Mouse (Mus musculus): ENCODE data around the gene Cradd.

Cradd gene

DNA sequence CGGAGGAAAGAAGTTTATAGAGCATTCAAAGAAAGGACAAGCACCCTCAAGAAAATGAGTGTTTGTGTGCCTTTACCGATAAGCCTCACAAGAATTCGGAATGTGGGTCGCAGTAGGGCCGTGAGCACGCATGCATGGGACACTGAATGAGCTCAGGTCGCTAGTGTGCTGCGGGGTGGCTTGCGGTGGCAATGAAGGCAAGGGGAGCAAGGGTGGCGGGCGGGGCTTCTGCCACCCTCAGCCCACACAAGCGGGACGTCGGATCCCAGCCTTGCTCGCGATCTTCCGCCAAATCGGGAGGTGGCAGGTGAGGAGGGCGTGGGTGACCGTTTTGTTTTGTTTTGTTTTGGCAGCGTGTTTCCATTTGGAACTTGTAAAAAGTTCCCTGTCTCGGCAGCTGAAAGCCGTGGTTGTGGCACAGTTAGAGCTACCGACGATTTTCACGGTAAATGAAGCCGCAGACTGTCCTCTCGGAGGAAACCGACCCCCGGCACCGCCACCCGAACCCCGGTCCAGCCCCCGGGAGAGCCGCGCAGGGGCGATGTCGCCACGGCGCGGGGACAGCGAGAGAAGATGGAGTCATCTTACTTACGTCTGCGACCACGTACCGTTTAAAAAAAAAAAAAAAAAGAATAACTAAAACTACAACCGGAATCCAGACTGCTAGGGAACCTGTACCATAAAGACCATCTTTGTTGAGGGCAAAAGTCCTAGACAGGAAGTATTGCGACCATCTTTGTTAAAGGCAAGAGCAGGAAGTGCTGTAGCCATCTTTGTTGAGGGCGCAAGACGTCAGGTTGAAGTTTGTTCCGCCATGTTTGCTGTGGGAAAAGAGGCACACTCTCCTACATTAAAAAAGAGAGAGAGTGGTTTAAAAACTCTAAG lies at the start of gene Cradd:
TSS of gene Cradd (minus strand) at position 741 of the 885 bp plus-strand sequence.
- peak; percentile 84 to 85 for DNase-seq

DNA sequence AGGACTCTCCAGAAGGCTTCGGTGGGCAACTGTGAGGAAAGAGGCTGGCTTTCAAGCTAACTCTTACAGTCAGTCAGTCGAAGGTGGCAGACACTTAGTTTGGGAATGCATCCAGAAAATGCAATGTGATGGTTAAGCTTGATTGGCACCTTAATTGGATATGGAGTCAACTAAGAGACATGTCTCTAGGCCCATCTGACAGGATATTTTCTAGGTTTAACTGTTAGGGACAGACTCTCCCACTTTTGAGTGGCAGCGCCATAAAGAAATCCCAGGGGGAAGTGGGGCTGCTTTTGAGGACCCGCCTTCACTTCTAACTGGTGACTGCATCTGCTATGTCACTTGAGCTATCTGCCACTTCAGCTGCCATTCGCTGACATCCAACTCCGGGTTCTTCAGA lies 49.4 kb upstream of the Cradd start:
- no peak for DNase-seq

DNA sequence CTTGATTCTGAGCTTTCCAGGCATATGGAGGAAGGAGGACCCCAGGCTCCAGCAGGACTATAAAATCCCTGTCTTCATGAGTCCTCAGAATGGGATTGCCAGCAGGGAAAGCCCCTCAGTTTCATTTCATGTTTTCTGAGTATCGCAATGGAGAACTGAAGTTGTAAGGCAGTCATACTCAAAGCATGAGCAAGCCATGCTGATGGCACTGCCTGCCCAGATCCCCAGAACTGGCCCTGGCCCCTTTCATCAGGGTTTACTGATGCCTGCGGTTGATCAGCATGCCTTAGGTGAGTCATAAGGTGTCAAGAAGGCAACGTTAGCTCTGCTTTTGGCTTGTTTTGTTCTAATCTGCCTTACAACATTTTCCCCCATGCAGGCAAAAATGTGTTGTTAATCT lies 48.0 kb upstream of the Cradd start:
- DNase-seq: no peak

DNA sequence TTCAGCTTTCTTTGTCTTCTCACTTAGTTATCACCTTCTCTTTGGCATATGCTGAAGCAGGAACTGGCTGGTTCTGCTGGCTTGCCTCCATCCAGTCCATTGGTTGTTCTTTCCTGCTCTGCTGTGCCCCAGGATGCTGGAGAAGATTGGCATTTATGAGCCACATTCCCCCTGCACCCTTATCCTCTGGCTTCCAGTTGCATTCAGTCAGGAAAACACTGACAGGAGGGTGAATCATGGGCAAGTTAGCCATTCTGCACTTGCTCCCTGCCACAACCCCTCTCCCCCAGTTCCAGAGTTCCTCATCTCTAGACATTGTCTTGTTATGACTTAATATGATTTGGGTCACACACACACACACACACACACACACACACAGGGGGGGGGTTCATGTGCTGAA lies 45.3 kb upstream of the Cradd start:
- DNase-seq: no peak

DNA sequence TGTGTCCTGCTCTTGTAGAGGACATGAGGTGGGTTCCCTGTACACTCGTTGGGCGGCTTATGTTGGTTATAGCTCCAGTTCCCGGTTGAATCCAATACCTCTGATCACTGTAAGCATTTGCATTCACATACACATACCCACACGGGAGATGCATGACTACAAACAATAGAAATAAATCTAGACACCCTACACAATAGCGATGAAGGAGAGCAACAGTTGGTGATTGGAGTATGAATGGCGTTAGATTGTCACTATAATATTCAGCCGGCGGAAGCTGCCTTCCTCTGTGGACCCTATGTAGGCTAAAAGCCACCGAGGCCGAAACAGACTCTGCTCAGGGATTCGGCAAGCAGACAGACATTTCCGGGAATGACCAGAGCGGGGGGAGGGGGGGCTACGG lies 44.2 kb upstream of the Cradd start:
- DNase-seq: no peak

DNA sequence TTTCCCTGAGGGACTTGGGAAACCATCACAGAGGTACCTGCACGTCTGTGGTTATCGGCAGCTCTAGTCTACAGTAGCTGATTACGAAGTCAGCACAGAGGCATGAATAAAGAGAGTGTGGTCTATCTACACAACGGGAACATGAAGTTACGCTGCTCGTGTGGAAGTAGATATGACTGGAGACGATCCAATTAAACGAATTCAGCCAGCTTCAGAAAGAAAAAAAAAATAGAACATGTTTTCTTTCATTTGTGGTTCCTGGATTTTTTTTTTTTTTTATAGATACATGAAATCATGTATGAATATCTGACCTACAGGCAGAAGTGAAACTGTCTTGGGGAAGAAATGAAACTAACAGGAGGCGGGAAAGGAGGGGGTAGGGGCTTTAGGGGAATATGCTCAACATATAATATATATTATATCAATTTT lies 43.7 kb upstream of the Cradd start:
- DNase-seq: no peak

DNA sequence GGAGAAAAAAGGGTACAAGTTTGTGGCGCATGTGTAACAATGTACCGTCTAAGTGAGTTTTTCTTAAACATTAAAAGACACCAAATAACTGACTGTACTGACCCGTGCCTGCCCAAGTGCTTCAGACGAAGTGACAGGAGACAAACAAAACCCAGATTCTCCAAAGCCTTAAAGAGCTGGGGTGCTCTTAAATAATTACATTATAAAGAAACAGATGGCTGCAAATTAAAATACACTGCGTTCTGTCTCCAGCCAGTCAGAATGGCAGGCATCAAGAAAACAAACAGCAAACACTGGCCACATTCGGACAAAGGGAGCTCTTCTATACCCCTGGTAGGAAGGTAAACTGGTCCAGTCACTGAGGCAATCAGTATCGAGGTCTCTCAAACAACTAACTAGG lies 43.3 kb upstream of the Cradd start:
- DNase-seq: no peak

DNA sequence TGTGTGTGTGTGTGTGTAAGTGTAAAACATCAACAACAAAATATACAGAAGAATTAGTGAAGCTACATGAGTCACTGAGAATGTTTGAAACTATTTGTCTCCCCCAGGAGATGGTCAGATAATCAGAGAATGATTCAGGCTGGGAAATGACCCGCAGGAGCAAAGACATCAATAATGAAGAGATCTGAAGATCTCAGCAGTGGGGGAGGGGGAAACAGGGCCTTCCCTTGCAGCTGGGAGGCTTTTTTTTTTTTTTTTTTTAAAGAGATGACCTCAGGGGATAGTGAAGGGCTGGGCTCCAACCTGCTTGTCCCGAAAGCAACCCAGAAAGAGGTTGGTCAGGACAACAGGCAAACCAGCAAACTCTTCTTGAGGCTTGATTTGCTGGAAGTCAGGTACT lies 38.4 kb upstream of the Cradd start:
- DNase-seq: no peak

DNA sequence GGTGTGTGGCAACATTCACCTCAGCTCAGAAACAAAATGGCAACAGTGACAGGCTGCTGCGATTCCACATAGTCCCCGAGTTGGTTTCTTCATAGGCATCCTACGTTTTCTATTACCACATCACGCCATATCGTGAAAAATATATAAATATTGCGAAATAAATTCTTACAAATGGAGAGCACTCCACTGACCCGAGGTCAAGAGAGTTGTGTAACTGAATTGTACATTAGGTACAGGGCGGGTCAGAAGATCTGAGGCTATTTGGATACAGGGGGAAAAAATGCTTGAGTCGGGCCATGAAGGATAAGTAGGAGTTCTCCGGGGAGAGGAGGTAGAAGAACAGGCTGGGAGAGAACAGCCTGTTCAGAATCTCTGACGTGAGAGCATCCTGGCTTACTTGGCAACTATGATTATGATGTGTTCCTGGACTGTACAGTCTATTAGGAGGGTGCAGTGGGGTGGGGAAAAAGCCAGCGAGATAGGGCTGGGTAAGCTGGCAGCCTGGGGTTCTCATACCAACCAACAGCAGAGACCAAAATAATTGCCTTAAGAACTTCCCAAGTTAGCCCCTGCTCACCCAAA lies 37.4 kb upstream of the Cradd start:
- no peak for DNase-seq

DNA sequence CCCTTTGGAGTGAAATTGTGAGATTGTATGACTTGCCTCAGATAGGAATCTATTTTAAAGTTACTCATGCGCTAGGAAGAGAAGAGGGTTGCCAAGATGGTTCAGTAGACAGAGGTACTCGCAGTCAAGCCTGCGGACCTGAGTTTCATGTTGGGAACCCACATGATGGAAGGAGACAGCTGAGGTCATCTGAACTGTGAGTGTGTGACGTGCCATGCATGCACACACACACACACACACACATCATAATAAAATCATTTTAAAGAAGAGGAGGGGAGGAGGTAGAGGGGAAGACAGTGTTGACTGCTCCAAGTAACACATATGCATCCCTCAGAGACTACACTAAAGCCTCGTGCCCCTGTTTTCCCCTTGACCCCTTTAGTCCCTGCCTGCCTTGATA lies 36.1 kb upstream of the Cradd start:
- DNase-seq: no peak

DNA sequence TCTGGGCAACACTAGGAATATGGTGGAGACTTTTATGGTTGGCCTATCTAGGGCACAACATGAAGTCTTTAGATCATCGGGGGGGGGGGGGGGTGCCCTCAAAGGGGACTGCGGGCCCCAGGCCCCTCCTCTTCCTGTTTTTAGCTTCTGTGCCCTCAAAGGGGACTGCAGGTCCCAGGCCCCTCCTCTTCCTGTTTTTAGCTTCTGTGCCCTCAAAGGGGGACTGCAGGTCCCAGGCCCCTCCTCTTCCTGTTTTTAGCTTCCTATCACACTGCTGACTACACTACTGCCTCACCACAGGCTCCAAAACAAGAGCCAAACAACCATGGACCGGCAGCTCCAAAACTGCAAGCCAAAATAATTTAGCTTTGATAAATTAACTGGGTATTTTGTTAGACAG lies 33.8 kb upstream of the Cradd start:
- DNase-seq: no peak

DNA sequence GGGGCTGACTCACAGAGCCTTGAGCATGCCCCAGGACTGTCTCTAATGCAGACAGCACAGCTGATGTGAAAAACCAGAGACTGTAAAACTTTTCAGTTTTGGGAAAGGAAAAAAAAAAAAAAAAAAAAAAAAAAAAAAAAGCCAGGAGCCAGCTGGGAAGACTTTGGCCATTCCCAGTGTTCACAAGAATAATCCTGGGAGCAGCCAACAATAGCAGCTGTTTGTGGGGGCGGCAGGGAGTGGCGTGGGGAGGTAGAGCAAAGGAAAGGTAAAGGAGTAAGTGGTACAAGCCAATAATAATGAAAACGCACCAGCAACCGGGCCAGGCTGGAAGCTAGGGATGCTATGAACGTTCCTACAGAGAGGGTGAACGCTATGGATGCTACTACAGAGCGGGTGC lies 32.8 kb upstream of the Cradd start:
- DNase-seq: no peak

DNA sequence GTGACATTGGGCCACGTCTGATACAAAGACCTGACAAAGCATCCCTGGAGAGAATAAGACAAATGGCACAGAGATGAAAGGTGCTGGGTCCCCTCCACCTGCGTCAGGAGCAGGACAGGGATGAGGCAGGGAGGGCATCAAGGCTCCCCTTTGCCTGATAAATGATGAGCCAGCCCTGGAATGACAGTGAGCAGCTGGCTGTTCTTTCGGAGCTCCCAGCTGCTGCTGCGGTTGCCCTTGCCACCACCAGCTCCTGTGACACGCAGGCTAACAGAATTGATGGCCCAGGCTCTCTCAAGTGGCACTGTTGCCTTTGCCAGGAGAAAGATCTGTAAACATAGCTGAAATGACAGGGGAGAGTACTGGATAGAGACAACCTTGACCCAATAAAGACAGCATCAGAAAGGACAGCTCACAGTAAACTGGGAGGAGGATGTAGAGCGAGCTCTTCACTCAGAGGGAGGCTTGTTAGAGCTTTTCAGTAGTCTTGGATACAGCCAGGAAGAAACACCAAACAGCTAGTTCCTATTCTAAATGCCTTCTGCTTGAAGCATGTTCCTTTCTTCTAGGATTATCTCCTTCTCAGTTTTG lies 31.8 kb upstream of the Cradd start:
- no peak for DNase-seq

DNA sequence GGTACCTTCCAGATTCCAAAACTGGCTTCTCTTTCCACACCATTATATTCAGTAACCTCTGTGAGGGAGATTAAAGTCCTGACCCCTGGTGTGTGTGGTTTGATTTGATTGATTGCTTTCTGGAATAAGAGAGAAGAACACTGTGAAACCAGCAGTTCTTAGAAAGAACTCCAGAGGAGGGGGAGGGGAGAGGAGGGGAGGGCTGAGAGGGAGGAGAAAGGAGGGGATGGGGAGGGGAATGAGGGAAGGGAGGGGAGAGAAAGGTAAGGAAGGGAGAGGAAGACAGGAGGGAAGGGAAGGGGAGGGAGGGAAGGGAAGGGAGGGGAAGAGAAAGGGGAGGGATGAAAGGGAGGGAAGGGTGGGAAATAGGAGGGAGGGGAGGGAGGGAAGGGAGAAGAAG lies 30.7 kb upstream of the Cradd start:
- no peak for DNase-seq

DNA sequence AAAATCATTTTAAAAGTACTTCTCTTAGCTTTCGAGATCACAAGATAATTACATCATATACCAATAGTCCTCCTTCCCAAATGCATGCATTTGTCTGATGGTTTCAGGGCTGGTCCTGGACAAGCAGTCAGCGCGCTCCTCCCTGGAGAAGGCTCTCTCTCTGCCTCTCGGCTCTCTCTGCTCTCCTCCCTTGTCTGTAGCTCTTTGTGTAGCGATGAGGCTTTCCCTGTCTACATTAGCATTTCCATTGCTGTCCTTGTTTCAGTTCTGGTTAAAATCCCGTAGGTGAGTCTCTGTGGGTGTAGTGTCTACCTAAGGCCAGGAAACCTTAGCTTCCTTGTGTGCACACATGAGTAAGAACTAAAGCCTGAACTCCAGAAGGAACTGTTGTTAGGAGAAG lies 30.1 kb upstream of the Cradd start:
- no peak for DNase-seq

DNA sequence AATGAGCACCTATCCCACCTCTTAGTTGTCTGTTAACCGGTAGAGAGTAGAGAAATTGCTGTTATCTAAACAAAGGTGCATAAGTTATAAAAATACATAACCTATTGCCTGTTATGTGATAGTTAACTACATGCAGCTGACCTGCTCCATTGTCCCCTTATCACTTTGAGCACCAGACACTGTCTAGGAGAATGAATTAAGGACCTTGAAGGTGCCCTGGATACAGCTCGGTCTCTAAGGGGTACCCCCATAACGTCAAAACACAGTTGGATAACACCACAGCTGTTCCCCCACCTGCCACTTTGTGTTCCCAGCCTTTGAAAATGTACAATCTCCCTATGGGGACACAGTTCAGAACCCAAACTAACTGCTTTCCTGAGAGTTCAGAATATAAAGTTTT lies 24.5 kb upstream of the Cradd start:
- no peak for DNase-seq

DNA sequence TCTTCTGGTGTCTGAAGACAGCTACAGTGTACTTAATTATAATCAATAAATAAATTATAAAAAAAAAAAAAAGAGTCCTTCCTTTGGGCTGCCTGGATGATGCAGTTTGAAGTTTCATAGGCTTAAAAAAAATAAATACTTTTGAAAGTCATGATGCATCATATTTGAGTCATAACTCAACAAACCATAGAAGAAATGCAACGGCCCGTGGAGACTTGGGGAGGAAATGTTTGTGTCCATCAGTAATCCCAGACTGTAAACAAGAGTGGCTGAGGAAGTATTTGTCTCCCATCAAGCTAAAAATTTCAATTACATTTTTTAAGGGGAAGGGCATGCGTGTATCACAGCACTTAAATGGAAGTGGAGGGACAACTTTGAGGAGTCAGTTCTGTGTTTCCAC lies 23.8 kb upstream of the Cradd start:
- no peak for DNase-seq

DNA sequence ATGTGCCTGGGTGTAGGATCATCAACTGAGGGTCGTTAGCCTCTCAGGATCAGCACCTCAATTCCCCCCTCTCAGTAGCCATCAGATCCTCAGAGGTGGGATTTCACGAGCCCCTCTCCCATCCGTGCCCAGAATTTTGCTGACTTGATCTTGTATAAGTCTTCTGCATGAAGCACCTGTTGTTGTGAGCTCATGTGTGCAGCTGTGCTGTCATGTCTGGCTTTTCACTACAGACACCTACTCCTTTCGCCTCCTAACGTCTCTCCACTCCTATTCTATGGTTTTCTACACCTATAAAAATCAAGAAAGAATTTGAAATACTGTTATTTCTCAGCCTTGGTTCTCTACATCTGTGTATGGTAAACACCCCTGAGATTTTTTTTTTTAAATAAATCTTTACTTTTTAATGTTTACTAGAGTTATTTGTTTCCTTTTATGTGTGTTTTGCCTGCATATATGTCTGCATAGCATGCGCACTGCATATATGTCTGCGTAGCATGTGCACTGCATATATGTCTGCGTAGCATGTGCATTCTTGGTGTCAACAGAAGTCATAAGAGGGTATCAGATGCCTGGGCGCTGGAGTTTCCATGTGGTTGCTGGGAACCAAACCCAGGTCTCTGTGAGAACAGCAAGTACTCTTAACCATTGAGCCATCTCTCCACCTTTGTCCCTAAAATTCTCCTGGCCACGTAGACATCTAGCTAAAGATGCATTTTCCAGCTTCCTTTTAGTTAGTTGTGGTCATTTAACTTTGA lies 19.1 kb upstream of the Cradd start:
- no peak for DNase-seq

DNA sequence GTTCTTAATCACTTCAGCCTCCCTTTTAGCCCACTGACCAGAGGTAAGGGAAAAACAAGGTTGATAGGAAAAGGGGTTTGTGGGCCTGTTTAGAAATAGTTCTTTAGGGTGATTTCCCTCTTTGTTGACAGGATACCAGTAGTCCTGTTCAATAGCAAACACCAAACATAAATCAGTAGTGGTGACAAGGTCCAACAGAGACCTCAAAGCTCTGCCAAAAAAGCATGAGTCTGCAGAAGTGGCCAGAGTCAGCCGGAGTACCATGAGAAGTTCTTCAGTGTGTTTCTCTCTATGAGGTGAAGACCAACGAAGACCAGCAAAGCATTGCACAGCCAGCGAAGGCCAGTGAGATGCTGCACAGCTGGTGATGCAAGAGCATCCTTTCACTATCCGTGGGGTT lies 16.7 kb upstream of the Cradd start:
- no peak for DNase-seq

DNA sequence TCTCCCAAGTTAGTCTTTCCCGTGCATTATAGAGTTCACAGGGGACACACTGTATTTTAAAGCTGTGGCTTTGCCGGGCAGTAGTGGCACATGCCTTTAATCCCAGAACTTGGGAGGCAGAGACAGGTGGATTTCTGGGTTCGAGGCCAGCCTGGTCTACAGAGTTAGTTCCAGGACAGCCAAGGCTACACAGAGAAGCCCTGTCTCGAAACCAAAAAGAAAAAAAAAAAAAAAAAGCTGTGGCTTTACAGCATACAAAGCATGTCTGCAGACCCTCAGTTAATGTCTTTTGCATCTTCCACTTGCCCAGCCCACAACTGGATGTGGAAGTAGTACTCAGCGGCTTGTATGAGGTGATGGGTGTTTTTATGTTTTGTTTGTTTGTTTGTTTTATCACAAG lies 13.7 kb upstream of the Cradd start:
- DNase-seq: no peak

DNA sequence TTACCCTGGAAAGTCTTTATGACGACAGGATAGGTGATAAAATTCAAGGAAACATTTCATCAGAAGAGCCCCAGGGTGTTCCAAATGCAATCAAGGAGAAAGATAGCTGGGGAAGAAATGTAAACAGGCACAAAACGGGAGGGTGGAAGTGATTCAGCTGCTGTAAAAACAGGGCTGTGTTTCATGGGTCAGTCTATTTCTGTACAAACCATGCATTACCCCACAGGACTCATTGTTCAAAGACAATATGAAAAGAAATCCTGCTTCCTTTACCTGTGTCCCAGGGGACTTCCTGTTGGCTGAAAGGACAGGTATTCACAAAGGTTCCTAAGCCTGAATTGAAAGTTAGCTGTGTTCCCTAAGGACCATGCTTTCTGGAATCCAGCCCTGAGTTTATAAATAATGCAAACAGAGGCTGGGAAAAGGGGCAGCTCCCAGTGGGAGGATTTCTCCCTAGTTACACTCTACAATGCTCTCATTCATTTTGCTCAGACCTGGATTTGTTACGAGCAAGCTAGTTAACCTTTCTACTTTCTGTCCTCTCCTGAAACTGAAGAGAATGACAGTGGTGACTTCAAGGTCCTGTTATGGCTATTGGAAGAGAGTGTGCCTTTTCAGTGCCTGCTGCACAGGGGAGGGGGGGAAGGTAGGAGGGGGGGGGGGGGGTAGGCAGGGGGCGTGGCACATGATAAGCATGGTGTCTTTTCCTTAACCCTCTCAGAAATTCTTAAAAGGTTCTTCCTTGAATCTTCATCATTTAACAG lies 13.0 kb upstream of the Cradd start:
- DNase-seq: no peak

DNA sequence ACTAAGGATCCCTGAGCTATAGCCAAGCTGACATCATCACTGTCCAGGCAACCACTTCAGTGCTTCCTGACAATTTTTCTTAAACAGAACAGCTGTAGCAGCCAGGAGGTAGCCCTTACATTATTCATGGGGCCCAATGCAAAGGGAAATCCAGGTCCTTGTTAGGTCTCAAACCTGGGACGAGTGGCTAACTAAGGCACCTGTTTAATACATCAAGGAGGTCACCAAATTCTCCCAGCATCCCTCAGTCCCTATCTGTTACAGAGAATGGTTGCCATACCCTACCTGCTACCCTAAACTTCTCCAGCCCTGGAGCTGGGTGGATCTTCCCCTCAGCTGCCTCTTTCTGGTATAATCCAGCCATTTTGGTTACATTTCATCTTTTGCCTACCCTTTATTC lies 10.9 kb upstream of the Cradd start:
- DNase-seq: no peak

DNA sequence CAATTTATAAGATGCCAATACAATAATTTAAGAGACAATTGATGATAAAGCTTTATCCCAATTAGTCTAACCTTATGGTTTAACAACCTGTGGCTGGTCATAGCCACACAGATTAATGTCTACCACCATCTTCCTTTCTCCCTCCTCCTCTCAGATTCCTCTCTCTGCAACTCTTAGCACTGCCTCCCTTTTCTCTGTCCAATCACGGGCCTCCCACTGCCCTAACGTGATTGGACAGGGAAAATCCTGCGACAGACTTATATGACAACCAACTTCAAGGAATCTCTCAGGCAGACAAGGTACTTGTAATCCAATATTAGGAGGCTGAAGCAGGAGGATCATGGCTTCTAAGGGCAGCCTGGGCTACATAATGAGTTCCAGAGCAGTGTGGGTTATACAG lies 8.7 kb upstream of the Cradd start:
- DNase-seq: no peak
